In the genomic region with DNA sequence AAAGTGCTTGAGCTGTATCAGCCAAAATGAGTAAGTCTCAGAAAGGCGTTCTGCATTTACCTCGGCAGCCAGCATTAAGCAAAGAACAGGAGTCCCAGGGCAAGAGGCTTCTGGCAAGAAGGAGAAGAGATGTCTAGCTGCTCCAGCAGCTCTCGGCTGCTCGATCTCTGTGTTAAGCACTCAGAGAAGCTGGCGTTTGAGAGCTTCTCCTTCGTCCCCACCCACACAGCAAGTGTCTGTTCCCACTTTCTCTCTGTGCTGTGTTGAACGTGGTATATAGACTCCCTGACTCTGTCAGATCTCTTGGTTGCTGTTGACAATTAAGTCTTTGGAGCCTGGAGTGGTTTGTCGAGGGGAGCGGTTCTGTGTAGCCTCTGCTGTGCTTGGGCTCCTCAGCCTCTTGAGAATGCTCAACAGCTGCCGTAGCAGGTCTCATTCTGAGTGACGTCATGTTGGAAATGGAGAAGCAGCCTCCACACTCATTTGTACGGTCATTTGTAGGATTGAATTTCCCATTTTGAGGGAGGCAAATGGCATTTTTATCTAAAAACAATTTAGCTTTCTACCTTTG, we compare ENCODE assay signal across 13 mouse cellular contexts.
DNase-seq lines count a peak whose midpoint lies in the region; ATAC-seq and TF ChIP-seq lines count a peak whose summit lies in the region.
"Had no signal": no experiment of that assay in that cellular context is flagged by ENCODE, and none has a peak within 500 bp of the region (broad histone marks: within the 10 kb centered on the region; RNA-seq: fewer than 3 reads in every experiment).

No protein-coding gene starts in this region.

- 74% methylated on average over 12 of the region's 12 CpGs for WGBS in embryonic facial prominence, embryonic 11.5 days
- WGBS in embryonic facial prominence, embryonic 10.5 days = 84% methylated on average over 12 of the region's 12 CpGs

- H3K4me3 ChIP-seq in embryonic facial prominence, embryonic 11.5 days (ENCODE audit: low read depth, low read length) = no peak overlapping the region
- H3K4me3 ChIP-seq in embryonic facial prominence, embryonic 10.5 days = no peak overlapping the region
- no peak overlapping the region; the same call in 1 of the 2 replicates for H3K4me3 ChIP-seq in layer of hippocampus, adult 2 months
- no peak overlapping the region for H3K4me3 ChIP-seq in CH12.LX (replicated peaks in 1 of 3; ENCODE audit: low read depth in 2 of 3, low read length in 2 of 3, poor library complexity in 1 of 3)
- H3K4me3 ChIP-seq: heart, embryonic 15.5 days; limb, embryonic 13.5 days had no signal

- H3K4me2 ChIP-seq in embryonic facial prominence, embryonic 11.5 days (ENCODE audit: low read depth, low read length) = no peak overlapping the region
- 0 out of 2 replicates have a peak overlapping the region, but pooled peaks have one; percentile 2 for H3K4me2 ChIP-seq in CH12.LX (ENCODE audit: insufficient read depth, low read depth, poor library complexity, severe bottlenecking)
- H3K4me2 ChIP-seq: heart, embryonic 15.5 days; limb, embryonic 13.5 days; midbrain, embryonic 11.5 days had no signal

- H3K79me2 ChIP-seq in CH12.LX (replicated peaks; ENCODE audit: control insufficient read depth, extremely low read depth, insufficient read depth, poor library complexity, severe bottlenecking) = no peaks in the 10 kb centered on the region

- no peak for ATAC-seq in embryonic facial prominence, embryonic 11.5 days (replicated peaks; ENCODE audit: insufficient number of reproducible peaks, low FRiP score, low TSS enrichment, low read depth)
- no peak for ATAC-seq in activated CD4-positive, CD25-positive, alpha-beta regulatory T cell, adult 4 months

- H3K27ac ChIP-seq in embryonic facial prominence, embryonic 11.5 days (replicated peaks; ENCODE audit: low read depth, low read length) = no peak overlapping the region
- H3K27ac ChIP-seq in embryonic facial prominence, embryonic 10.5 days (replicated peaks) = no peak overlapping the region
- peak overlapping the region; percentile 18; the same call in 1 of the 2 replicates for H3K27ac ChIP-seq in layer of hippocampus, adult 2 months
- no peak overlapping the region for H3K27ac ChIP-seq in CH12.LX (ENCODE audit: insufficient read depth, low read depth)
- H3K27ac ChIP-seq: heart, embryonic 15.5 days; limb, embryonic 13.5 days had no signal

- DNase-seq in embryonic facial prominence, embryonic 11.5 days (ENCODE audit: low spot score) = peak; percentile 10
- no peak for DNase-seq in embryonic facial prominence, embryonic 10.5 days (ENCODE audit: low spot score)
- DNase-seq in layer of hippocampus, adult 2 months (ENCODE audit: low spot score in 2 of 2) = peak; percentile 13 to 22
- DNase-seq in layer of hippocampus, postnatal 10 days (ENCODE audit: low spot score in 2 of 2) = no peak
- no peak for DNase-seq in CH12.LX (ENCODE audit: extremely low read depth)
- DNase-seq in left cerebral cortex, postnatal 14 days (ENCODE audit: low spot score in 2 of 2) = peak; percentile 26 to 31
- DNase-seq in urinary bladder, postnatal 36 days (ENCODE audit: low spot score in 2 of 2) = no peak
- DNase-seq: adrenal gland, postnatal 10 days; lung, postnatal 10 days had no signal

- no peaks in the 10 kb centered on the region for H3K4me1 ChIP-seq in embryonic facial prominence, embryonic 11.5 days (ENCODE audit: control insufficient read depth, insufficient read depth, low read length)
- H3K4me1 ChIP-seq in embryonic facial prominence, embryonic 10.5 days = no peaks in the 10 kb centered on the region
- H3K4me1 ChIP-seq in CH12.LX (ENCODE audit: control insufficient read depth in 1 of 2, insufficient read depth in 2 of 2) = peaks cover 0 to 8% of the 10 kb centered on the region in 2 experiments; a peak in 2 of 4 replicates
- H3K4me1 ChIP-seq: heart, embryonic 15.5 days had no signal

- no peaks in the 10 kb centered on the region for H3K9me3 ChIP-seq in embryonic facial prominence, embryonic 11.5 days (replicated peaks; ENCODE audit: control insufficient read depth, low read length)
- H3K9me3 ChIP-seq in embryonic facial prominence, embryonic 10.5 days = no peaks in the 10 kb centered on the region
- H3K9me3 ChIP-seq in CH12.LX (replicated peaks; ENCODE audit: low read length) = no peaks in the 10 kb centered on the region
- H3K9me3 ChIP-seq: heart, embryonic 15.5 days; limb, embryonic 13.5 days had no signal

- no peak for TF ChIP-seq POLR2A in CH12.LX (IDR thresholded peaks at IDR 0.05; ENCODE audit: low read depth, low read length)

- dilution Hi-C loops in CH12.LX (cut with MboI; ENCODE audit: extremely low pct_ligation_motif_present, extremely low pct_unique_long_range_greater_than_20kb, low sequenced_read_pairs) = no loop called here

- H3K9ac ChIP-seq in embryonic facial prominence, embryonic 11.5 days (replicated peaks; ENCODE audit: low read length) = no peak overlapping the region
- no peak overlapping the region for H3K9ac ChIP-seq in CH12.LX (ENCODE audit: insufficient read depth, low read depth)
- H3K9ac ChIP-seq: heart, embryonic 15.5 days; limb, embryonic 13.5 days had no signal

- no peak for TF ChIP-seq CTCF in layer of hippocampus, adult 2 months (conservative IDR thresholded peaks at IDR 0.05)
- TF ChIP-seq CTCF in CH12.LX (conservative IDR thresholded peaks at IDR 0.05 in 1 of 2, IDR thresholded peaks at IDR 0.05 in 1 of 2; ENCODE audit: low read depth in 2 of 2, low read length in 2 of 2) = no peak

- intact Hi-C loops in left cerebral cortex, postnatal 14 days (cut with DNase I) = no loop called here

- no peaks in the 10 kb centered on the region for H3K36me3 ChIP-seq in embryonic facial prominence, embryonic 11.5 days (replicated peaks; ENCODE audit: control insufficient read depth, insufficient read depth, low read depth, low read length)
- no peaks in the 10 kb centered on the region for H3K36me3 ChIP-seq in embryonic facial prominence, embryonic 10.5 days (replicated peaks)
- no peaks in the 10 kb centered on the region for H3K36me3 ChIP-seq in CH12.LX (replicated peaks in 1 of 2; ENCODE audit: control insufficient read depth in 1 of 2, insufficient read depth in 1 of 2, low read length in 1 of 2)
- H3K36me3 ChIP-seq: heart, embryonic 15.5 days; limb, embryonic 13.5 days had no signal

- TF ChIP-seq EP300 in CH12.LX (IDR thresholded peaks at IDR 0.05; ENCODE audit: low read length) = no peak

- no peaks in the 10 kb centered on the region for H3K27me3 ChIP-seq in embryonic facial prominence, embryonic 11.5 days (ENCODE audit: control insufficient read depth, insufficient read depth, low read length)
- H3K27me3 ChIP-seq in embryonic facial prominence, embryonic 10.5 days (replicated peaks; ENCODE audit: low read depth, poor library complexity, severe bottlenecking) = no peaks in the 10 kb centered on the region
- no peaks in the 10 kb centered on the region for H3K27me3 ChIP-seq in CH12.LX (replicated peaks)
- H3K27me3 ChIP-seq: heart, embryonic 15.5 days had no signal

- no peak for TF ChIP-seq RAD21 in CH12.LX (IDR thresholded peaks at IDR 0.05; ENCODE audit: low read depth, low read length)

- in situ Hi-C loops in CH12.LX (cut with MboI; ENCODE audit: low pct_ligation_motif_present, low pct_unique_long_range_greater_than_20kb, low sequenced_read_pairs) = loop anchor here (25.0 kb wide), 1 partner anchor 135 kb away; no protein-coding TSS in a partner anchor

TF ChIP-seq in CH12.LX, 34 proteins besides CTCF, POLR2A, EP300 and RAD21:
- TF ChIP-seq ZNF384 (IDR thresholded peaks at IDR 0.05; ENCODE audit: low read depth, low read length) (no peak), PAX5 (IDR thresholded peaks at IDR 0.05; ENCODE audit: low read length) (no peak), UBTF (IDR thresholded peaks at IDR 0.05; ENCODE audit: low read depth, low read length) (no peak), ETS1 (conservative IDR thresholded peaks at IDR 0.05; ENCODE audit: low read depth, low read length) (no peak), MAZ (IDR thresholded peaks at IDR 0.05; ENCODE audit: low read depth, low read length) (no peak), IRF4 (IDR thresholded peaks at IDR 0.05; ENCODE audit: low read depth, low read length) (no peak), HCFC1 (IDR thresholded peaks at IDR 0.05; ENCODE audit: low read depth, low read length) (no peak), CHD1 (IDR thresholded peaks at IDR 0.05; ENCODE audit: low read depth, low read length) (no peak), MAFK (IDR thresholded peaks at IDR 0.05; ENCODE audit: insufficient replicate concordance, low read length) (no peak), POLR2AphosphoS2 (IDR thresholded peaks at IDR 0.05; ENCODE audit: low read depth, low read length) (no peak), TBP (conservative IDR thresholded peaks at IDR 0.05; ENCODE audit: low read depth, low read length) (no peak), USF1 (IDR thresholded peaks at IDR 0.05; ENCODE audit: low read depth, low read length) (no peak), MEF2A (IDR thresholded peaks at IDR 0.05; ENCODE audit: borderline replicate concordance, low read depth, low read length) (no peak), JUN (IDR thresholded peaks at IDR 0.05; ENCODE audit: insufficient read depth, low read depth, low read length) (no peak; the same call in 1 of the 2 replicates), KAT2A (IDR thresholded peaks at IDR 0.05; ENCODE audit: insufficient replicate concordance, low read length) (no peak), NELFE (IDR thresholded peaks at IDR 0.05; ENCODE audit: low read depth, low read length) (no peak), USF2 (conservative IDR thresholded peaks at IDR 0.05; ENCODE audit: low read depth, low read length) (no peak), ZC3H11A (IDR thresholded peaks at IDR 0.05; ENCODE audit: low read depth, low read length) (no peak), ZMIZ1 (IDR thresholded peaks at IDR 0.05; ENCODE audit: low read depth, low read length) (no peak)

Comparison
In these comparisons a context has a peak if more than half of its experiments do, and no peak if none do; other contexts are left out.
1. DNase-seq: peak in embryonic facial prominence, embryonic 11.5 days (single experiment), layer of hippocampus, adult 2 months (2 of 2) and left cerebral cortex, postnatal 14 days (2 of 2); none in embryonic facial prominence, embryonic 10.5 days (single experiment), layer of hippocampus, postnatal 10 days (0 of 2), CH12.LX (single experiment) and urinary bladder, postnatal 36 days (0 of 2).